Mouse (Mus musculus) G1E (cell line): ENCODE data around the gene Gm10282. TPM values are rescaled to one million over a fixed set of nuclear protein-coding genes. Genes with fewer than 3 reads are reported as not detected.

ENCODE experiments used
- ATAC-seq: 2 replicates; pipeline ENCODE4 v1.8.0; 2016; ENCODE audit warnings: mild to moderate bottlenecking; ENCODE audit not compliant: insufficient number of reproducible peaks, poor library complexity, low FRiP score, severe bottlenecking; ENCODE audit errors: extremely low read depth
- DNase-seq: peaks from one replicate; pipeline ENCODE4 v3.0.0; 2012; ENCODE audit warnings: low spot score
- H3K27me3 ChIP-seq: 2 replicates; pipeline ENCODE4 v1.6.1; 2012; ENCODE audit warnings: mild to moderate bottlenecking, low read length, inconsistent platforms; ENCODE audit not compliant: insufficient read depth
- H3K36me3 ChIP-seq: replicated peaks from 2 replicates; pipeline ENCODE3; 2012; ENCODE audit warnings: mild to moderate bottlenecking, inconsistent platforms
- H3K4me1 ChIP-seq: 2 replicates; pipeline ENCODE4 v1.6.1; 2012; ENCODE audit warnings: low read depth, low read length, inconsistent platforms, mixed read lengths; ENCODE audit not compliant: insufficient read depth
- H3K4me3 ChIP-seq: 2 replicates; pipeline ENCODE4 v1.5.1; 2012; ENCODE audit warnings: low read depth, mild to moderate bottlenecking, inconsistent platforms, low read length, moderate library complexity, mixed read lengths
- H3K9me3 ChIP-seq: replicated peaks from 2 replicates; pipeline ENCODE4 v1.6.1; 2012; ENCODE audit warnings: inconsistent platforms
- CTCF ChIP-seq: IDR thresholded peaks from 2 replicates; pipeline ENCODE4 v1.5.1; 2012; ENCODE audit warnings: low read depth, low read length, inconsistent platforms, mixed read lengths
- GATA1 ChIP-seq: IDR thresholded peaks from 2 replicates; pipeline ENCODE4 v1.6.1; 2012; ENCODE audit warnings: borderline replicate concordance, low read length, inconsistent platforms, mixed read lengths
- GATA2 ChIP-seq: IDR thresholded peaks from 2 replicates; pipeline ENCODE4 v1.6.1; 2012; ENCODE audit warnings: low read depth, low read length, inconsistent platforms, borderline replicate concordance
- POLR2AphosphoS5 ChIP-seq: IDR thresholded peaks from 2 replicates; pipeline ENCODE4 v1.6.1; 2012; ENCODE audit warnings: low read depth, low read length, inconsistent platforms; ENCODE audit not compliant: insufficient replicate concordance
- TAL1 ChIP-seq: conservative IDR thresholded peaks from 2 replicates; pipeline ENCODE4 v1.6.1; 2012; ENCODE audit warnings: low read depth, low read length, inconsistent platforms, mixed read lengths
- polyA plus RNA-seq: library from polyadenylated mRNA; stranded (reverse); fragments of >175 nt; gene quantifications from 2 replicates; pipeline ENCODE4 v1.2.3, GENCODE M21; 2012
- total RNA-seq, 2 experiments: library from RNA; stranded (forward) in 1 of 2; stranded (reverse) in 1 of 2; fragments of 200-1000 nt in 1 of 2; fragments of >200 nt in 1 of 2; fragmentation: Nextera tagmentation in 1 of 2; gene quantifications; 2 replicates each; pipeline ENCODE4 v1.2.3; 2014 to 2017

Gene Gm10282
- total and polyA plus RNA-seq, 3 experiments: 84.2 to 164 (median 87.9) TPM

DNA sequence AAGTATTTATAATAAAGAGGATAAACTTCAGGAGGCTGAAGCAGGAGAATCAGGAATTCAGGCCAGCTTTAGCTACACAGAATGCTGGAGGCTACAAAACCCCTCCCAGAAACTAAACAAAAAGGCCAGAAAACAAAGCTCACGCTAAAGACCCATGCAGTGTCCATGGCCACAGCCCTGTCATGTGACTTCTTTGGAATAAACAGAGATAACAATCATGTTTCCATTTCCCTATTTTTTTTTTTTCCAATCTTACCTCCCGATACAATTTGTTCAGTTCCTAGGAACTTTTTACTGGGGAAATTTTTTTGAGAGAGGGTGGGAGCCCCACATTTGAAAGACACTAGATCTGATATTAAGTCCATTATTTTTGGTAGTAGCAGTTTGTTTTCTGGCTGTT is 31.2 kb upstream of the Gm10282 start:
- TF ChIP-seq GATA2 (no peak), CTCF (no peak), TAL1 (no peak), POLR2AphosphoS5 (no peak), GATA1 (no peak)
- no peaks in the 10 kb centered on the region for H3K4me1 ChIP-seq

DNA sequence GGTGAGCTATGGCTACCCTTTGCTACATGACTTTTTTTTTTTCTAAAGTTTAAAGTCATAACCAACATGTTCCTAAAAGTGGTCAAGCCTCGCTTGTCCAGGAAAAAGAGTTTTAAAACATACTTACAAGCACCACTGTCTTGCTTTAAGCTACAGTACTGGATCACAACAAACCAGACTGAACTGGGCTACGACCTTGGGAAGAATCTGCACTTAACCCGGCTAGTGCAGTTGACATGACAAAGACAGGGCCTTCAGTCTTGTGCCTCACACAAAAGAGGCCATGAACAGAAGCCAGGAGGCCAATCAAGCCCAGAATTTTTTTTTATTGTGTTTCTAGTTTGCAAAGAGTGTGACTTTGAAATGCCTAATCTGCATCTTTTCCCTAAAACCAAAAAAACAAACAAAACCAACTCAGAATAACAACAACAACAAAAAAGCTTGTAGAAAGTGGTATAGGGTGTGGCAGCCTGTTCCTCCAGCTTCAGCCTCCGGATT is 29.1 kb upstream of the Gm10282 start:
- no peak for ATAC-seq
- Histone ChIP-seq H3K27me3 (peaks cover 19% of the 10 kb centered on the region), H3K4me1 (no peaks in the 10 kb centered on the region), H3K36me3 (peaks cover 32% of the 10 kb centered on the region), H3K9me3 (no peaks in the 10 kb centered on the region), H3K4me3 (no peak overlapping the region)
- no peak for DNase-seq
- TF ChIP-seq TAL1: no peak

More for the DNA sequence above, 31.2 kb upstream of the Gm10282 start:
- H3K9me3 ChIP-seq: no peaks in the 10 kb centered on the region
- DNase-seq (no peak), ATAC-seq (no peak)
- no peak overlapping the region for H3K4me3 ChIP-seq
- H3K27me3 ChIP-seq: peaks cover 3% of the 10 kb centered on the region
- peaks cover 53% of the 10 kb centered on the region for H3K36me3 ChIP-seq

DNA sequence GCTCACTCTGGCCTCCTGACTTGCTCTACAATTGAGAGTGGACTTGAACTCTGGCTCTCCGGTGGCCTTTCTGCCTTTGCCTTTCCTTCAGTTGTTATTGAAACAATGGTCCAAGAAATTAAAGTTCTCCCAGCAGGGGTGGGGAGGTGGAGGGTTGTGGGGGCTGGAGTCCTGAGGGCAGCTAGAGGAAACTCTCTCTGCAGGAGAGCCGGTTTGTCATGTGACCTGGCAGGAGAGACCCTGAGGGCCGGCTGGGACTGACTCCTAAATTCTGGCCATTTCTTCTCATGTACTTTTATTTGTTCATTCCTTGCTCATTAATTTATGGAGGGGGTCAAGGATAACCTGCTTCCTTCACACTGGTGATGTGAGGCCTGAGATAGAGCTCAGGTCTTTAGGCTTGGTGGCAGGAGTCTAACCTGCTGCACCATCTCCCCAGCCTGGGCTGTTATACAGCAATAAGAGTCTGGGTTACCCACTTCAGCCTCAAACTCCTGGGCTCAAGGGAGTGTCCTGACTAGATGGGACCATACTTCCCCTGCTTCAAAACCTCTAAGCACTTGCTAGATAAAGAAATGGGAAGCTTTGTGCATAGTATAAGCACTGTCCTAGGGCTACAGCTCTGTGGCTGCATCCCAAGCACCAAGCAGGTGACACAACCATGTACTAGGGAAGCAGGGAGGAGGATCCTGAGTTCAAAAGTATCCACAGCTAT is 28.5 kb upstream of the Gm10282 start:
- no peak for ATAC-seq
- Histone ChIP-seq H3K4me3 (no peak overlapping the region), H3K27me3 (peaks cover 19% of the 10 kb centered on the region), H3K36me3 (peaks cover 26% of the 10 kb centered on the region), H3K9me3 (no peaks in the 10 kb centered on the region), H3K4me1 (no peaks in the 10 kb centered on the region)
- no peak for DNase-seq
- TF ChIP-seq GATA2: no peak
- no peak for TF ChIP-seq POLR2AphosphoS5
- TF ChIP-seq GATA1: no peak
- no peak for TF ChIP-seq TAL1
- TF ChIP-seq CTCF: no peak

DNA sequence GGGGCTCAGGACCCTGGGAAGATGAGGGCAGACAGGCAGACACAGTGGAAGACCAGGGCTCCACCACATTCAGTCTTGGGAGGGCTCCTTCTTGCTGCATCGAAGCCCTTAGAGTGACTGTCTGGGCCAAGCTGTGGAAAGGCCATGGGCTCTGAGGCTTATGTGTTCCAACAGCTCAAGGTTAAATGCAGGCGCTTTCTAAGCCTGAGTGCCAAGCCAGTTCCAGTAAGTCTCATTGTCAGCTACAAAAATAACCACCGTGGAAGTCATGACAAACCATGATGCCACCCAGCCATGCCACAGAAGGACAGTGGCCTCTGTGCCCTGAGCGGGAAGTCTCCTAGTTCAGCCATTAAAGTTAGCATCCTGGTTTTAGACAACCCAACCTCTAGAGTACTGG is 26.6 kb upstream of the Gm10282 start:
- DNase-seq (no peak), ATAC-seq (no peak)
- H3K9me3 ChIP-seq: no peaks in the 10 kb centered on the region

DNA sequence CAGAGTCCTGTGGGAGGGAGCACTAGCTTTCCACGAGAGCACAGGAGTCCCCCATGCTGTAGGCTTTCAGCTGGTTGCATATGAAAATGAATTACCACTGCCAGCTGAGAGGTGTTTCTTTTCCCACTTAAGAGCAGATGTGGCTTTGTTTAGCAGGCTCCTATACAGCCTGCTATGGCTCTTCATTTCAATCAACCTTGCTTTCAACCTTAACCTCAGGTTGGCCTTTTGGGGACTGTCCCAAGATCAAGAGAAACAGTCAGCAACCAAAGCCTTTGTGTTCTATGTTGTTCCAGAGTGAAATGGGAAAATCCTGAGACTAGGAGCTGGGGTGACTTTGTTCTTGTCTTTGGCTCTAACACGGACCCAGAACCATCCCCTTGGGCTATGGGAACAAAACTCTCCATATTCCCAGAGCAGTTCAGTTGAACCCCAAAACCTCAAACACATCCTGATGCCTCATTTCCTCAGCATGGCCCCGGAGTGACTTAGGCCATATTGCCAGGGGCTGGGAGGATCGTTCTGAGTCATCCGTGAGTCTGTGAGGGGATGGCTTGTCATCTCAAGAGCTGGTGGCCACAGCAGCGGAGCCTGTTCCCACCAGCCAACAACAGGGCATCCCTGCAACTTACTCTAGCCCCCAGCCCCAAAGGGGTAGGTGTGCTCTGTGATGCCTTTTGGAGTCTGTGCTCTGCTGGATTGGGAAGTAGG is 25.9 kb upstream of the Gm10282 start:
- DNase-seq: no peak

More for the DNA sequence above, 26.6 kb upstream of the Gm10282 start:
- no peak overlapping the region for H3K4me3 ChIP-seq
- H3K27me3 ChIP-seq: peaks cover 22% of the 10 kb centered on the region
- TF ChIP-seq GATA2 (no peak), POLR2AphosphoS5 (no peak), GATA1 (no peak), CTCF (no peak), TAL1 (no peak)
- H3K36me3 ChIP-seq: peaks cover 9% of the 10 kb centered on the region
- no peaks in the 10 kb centered on the region; the same call in 1 of the 2 replicates for H3K4me1 ChIP-seq

DNA sequence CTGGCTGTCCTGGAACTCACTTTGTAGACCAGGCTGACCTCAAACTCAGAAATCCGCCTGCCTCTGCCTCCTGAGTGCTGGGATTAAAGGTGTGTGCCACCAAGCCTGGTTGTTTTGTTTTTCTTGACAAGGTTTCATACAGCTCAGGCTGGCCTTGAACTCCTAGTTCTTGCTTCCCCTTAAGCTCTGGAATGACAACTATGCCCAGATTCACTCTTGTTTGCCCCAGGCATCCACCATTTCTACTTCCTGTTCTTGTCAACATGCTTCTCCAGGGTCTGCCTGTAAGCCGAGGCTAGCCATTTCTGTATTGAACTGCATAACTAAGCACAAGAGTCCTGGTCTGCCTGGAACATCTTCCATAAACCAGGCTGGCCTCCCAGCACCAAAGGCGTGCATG is 24.1 kb upstream of the Gm10282 start:
- Histone ChIP-seq H3K27me3 (peaks cover 33% of the 10 kb centered on the region), H3K4me1 (peaks cover 6% of the 10 kb centered on the region), H3K9me3 (no peaks in the 10 kb centered on the region), H3K4me3 (no peak overlapping the region), H3K36me3 (no peaks in the 10 kb centered on the region)
- ATAC-seq (no peak), DNase-seq (no peak)
- TF ChIP-seq TAL1 (no peak), POLR2AphosphoS5 (no peak), GATA2 (no peak), GATA1 (no peak), CTCF (no peak)

More for the DNA sequence above, 25.9 kb upstream of the Gm10282 start:
- H3K4me3 ChIP-seq: no peak overlapping the region
- ATAC-seq: no peak
- H3K36me3 ChIP-seq: peaks cover 9% of the 10 kb centered on the region
- no peaks in the 10 kb centered on the region; the same call in 1 of the 2 replicates for H3K4me1 ChIP-seq
- peaks cover 22% of the 10 kb centered on the region for H3K27me3 ChIP-seq
- no peak for TF ChIP-seq TAL1
- no peaks in the 10 kb centered on the region for H3K9me3 ChIP-seq

DNA sequence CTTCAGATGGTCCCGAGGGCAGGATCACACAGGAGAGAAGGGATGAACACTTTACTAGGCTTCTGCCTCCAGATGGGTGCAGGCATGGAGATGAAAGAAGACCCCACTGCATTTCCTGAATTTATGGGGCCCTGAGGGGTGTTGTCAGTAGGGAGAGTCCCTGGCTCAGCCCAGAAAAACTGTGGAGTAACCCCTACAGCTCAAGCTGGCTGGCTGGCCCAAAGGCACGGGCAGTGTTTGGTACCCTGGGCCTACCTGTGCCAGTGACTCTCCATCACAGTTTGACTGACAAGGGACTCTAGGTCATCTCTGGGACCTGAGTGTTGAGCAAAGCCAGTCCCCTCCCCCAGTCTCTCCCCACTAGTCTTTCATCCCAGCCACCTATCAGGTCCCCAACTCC is 19.6 kb upstream of the Gm10282 start:
- Histone ChIP-seq H3K4me1 (peaks cover 8% of the 10 kb centered on the region), H3K9me3 (peaks cover 12% of the 10 kb centered on the region), H3K4me3 (no peak overlapping the region), H3K27me3 (peaks cover 30% of the 10 kb centered on the region), H3K36me3 (no peaks in the 10 kb centered on the region)
- no peak for DNase-seq
- TF ChIP-seq TAL1 (no peak), GATA1 (no peak), POLR2AphosphoS5 (no peak), GATA2 (no peak), CTCF (no peak)
- no peak for ATAC-seq
